Mouse (Mus musculus) forebrain, postnatal 0 days (tissue): ENCODE measurements around the gene Hsd17b2. TPM values are rescaled to one million over a fixed set of nuclear protein-coding genes. Genes with fewer than 3 reads are reported as not detected.
A peak's percentile ranks its signal among the peaks of the same experiment; 100 is the strongest.

Source experiments
- ATAC-seq: fragments of 200-750 bp; cut with Nextera tagmentation; 2 replicates; pipeline ENCODE4 v1.8.0; 2017; ENCODE audit warnings: mild to moderate bottlenecking, moderate library complexity
- DNase-seq: peaks from one replicate; pipeline ENCODE4 v3.0.0-alpha.2; 2015
- H3K27ac ChIP-seq: fragments of 300-500 bp; sonication (generic); 2 replicates; pipeline ENCODE4 v1.5.1; 2014; ENCODE audit warnings: low read depth, mild to moderate bottlenecking, antibody characterized with exemption, low read length, moderate library complexity, mixed read lengths
- H3K27me3 ChIP-seq: fragments of 300-500 bp; sonication (generic); 2 replicates; pipeline ENCODE4 v1.6.1; 2014; ENCODE audit warnings: mild to moderate bottlenecking, low read length, mixed read lengths; ENCODE audit not compliant: insufficient read depth
- H3K36me3 ChIP-seq: fragments of 300-500 bp; sonication (generic); 2 replicates; pipeline ENCODE4 v1.6.1; 2014; ENCODE audit warnings: mild to moderate bottlenecking, moderate library complexity; ENCODE audit not compliant: insufficient read depth
- H3K4me1 ChIP-seq: fragments of 300-500 bp; sonication (generic); 2 replicates; pipeline ENCODE4 v1.6.1; 2014; ENCODE audit warnings: antibody characterized with exemption; ENCODE audit not compliant: insufficient read depth
- H3K4me2 ChIP-seq: fragments of 300-500 bp; sonication (generic); 2 replicates; pipeline ENCODE4 v1.6.1; 2014; ENCODE audit warnings: low read depth, mild to moderate bottlenecking, moderate library complexity
- H3K4me3 ChIP-seq: fragments of 300-500 bp; sonication (generic); 2 replicates; pipeline ENCODE4 v1.5.1; 2014; ENCODE audit warnings: low read depth, low read length, mixed read lengths
- H3K9ac ChIP-seq: fragments of 300-500 bp; sonication (generic); 2 replicates; pipeline ENCODE4 v1.6.1; 2014; ENCODE audit warnings: mild to moderate bottlenecking
- H3K9me3 ChIP-seq: fragments of 300-500 bp; sonication (generic); 2 replicates; pipeline ENCODE4 v1.6.1; 2016; ENCODE audit warnings: low read length
- CTCF ChIP-seq: sonication (generic); IDR thresholded peaks from 2 replicates; pipeline ENCODE4 v1.5.1; 2016; ENCODE audit warnings: antibody characterized with exemption, control low read depth, low read depth
- WGBS: fragments of 180-500 bp; shearing (Covaris S2); extraction: QIAGEN DNeasy Blood & Tissue Kit; methylation state at CpG from one replicate; pipeline ENCODE4 v1.1.7; 2014; 5-methylcytosine and 5-hydroxymethylcytosine counted together
- polyA plus RNA-seq: library from polyadenylated mRNA; unstranded; fragments of >200 nt; fragmentation: Nextera tagmentation; extraction: Ambion mirVana; gene quantifications from 2 replicates; pipeline ENCODE4 v1.2.1, GENCODE M21; 2015
- total RNA-seq: library from RNA; depleted of rRNA; stranded (reverse); fragments of >200 nt; gene quantifications from 2 replicates; pipeline ENCODE4 v1.2.3, GENCODE M21; 2014; rRNA removed

Gene Hsd17b2
- total RNA-seq (not detected in 2 replicates), polyA plus RNA-seq (0.14 TPM in 1 of 2 replicates, not detected in the other)

DNA sequence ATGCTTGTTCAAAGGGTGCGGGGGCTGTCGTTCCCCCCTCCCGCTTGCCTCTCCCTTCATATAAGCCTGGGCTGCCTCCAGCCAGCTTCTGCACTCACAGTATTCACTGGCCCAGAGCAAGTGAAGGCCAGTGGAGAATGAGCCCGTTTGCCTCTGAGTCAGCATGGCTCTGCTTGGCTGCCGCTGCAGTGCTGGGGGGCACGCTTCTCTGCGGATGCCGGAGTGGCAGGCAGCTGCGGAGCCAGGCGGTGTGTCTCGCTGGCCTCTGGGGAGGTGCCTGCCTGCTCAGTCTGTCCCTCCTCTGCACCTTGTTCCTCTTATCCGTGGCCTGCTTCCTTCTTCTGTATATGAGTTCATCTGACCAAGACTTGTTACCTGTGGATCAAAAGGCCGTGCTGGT lies at the start of gene Hsd17b2:
Hsd17b2 (plus strand) TSS at position 46 of the 400 bp plus-strand sequence.
- no peaks in the 10 kb centered on the region for H3K9me3 ChIP-seq
- ATAC-seq (no peak), DNase-seq (no peak)
- 44% methylated on average over 13 of the region's 13 CpGs for WGBS
- no peaks in the 10 kb centered on the region for H3K4me1 ChIP-seq
- 0 out of 2 replicates have a peak, but pooled peaks cover 3% of the 10 kb centered on the region for H3K27me3 ChIP-seq
- H3K4me2 ChIP-seq: no peak within 1 kb of the TSS
- no peak within 1 kb of the TSS for H3K4me3 ChIP-seq
- H3K9ac ChIP-seq: no peak within 1 kb of the TSS
- H3K36me3 ChIP-seq: no peaks in the 10 kb centered on the region
- no peak for TF ChIP-seq CTCF
- H3K27ac ChIP-seq: no peak within 1 kb of the TSS

DNA sequence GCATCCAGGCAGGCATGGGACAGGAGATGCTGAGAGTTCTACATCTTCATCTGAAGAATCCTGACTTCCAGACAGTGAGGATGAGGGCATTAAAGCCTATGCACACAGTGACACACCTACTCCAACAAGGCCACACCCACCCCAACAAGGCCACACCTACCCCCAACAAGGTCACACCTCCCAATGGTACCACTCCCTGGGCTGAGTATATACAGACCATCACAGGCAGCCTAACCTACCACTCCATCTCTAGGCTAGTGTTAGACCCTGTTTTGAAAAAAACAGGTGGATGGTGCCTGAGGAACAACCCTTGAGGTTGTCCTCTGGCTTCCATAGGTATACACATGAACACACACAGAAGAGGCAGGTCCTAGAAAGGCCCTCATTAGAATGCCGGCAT lies 49.4 kb upstream of the Hsd17b2 start:
- no peak overlapping the region for H3K4me2 ChIP-seq
- DNase-seq: no peak
- H3K27me3 ChIP-seq: no peaks in the 10 kb centered on the region
- no peak overlapping the region for H3K9ac ChIP-seq
- 96% methylated on average over 1 of the region's 1 CpGs for WGBS
- H3K9me3 ChIP-seq: no peaks in the 10 kb centered on the region
- H3K27ac ChIP-seq: no peak overlapping the region
- no peak overlapping the region for H3K4me3 ChIP-seq
- H3K36me3 ChIP-seq: no peaks in the 10 kb centered on the region
- no peak for TF ChIP-seq CTCF
- no peak for ATAC-seq
- no peaks in the 10 kb centered on the region for H3K4me1 ChIP-seq

DNA sequence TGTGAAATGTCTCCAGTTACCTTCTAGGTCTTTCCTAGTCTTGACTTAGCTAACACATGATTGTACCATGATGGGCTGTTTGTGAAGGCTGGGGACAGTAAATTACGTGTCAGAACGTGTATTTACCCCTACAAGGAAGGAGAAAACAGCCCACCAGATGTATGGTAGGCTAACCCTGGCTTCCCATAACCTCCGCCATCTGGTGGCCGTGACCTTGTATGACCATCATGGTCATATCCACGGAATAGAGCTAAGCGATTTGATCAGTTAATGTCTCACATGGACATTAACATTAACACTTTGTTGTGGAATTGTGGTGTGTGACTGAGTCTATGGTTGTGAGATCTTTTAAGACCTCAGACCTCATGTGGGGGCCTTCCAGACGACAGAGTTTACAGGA lies 42.7 kb upstream of the Hsd17b2 start:
- 79% methylated on average over 7 of the region's 7 CpGs for WGBS

DNA sequence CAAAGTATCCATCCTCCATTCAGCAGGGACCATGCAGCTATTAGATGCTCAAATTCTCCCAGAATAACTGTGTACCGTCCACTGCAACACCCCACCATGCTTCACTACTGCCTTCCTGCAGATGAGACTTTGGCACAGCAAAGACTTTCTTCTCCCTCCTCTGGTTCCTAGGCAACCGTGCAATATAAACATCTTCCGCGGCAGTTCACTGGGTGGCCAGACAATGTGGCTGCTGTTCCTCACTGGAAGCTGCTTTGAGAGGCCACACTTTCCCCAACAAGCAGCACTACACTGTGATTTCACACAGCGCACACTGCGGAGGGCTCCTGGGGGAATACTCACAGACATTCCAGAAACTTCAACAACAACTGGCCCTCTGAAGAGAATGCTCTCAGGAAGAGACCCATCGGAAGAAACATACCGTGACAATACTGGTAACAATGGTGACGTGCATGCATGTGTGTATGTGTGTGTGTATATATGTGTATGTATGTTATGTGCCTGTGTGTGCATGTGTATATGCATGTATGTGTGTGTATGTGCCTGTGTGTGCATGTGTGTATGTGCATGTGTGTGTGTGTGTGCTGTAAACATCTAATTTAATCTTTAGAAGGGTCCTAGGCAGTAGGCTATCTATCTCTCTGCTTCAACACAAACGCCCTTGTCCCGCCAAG lies 41.2 kb upstream of the Hsd17b2 start:
- TF ChIP-seq CTCF: peak; percentile 21; the same call in 1 of the 2 replicates
- peak; percentile 58 for DNase-seq
- Histone ChIP-seq H3K9me3 (no peaks in the 10 kb centered on the region), H3K4me2 (no peak overlapping the region), H3K36me3 (no peaks in the 10 kb centered on the region), H3K4me1 (no peaks in the 10 kb centered on the region), H3K9ac (no peak overlapping the region), H3K4me3 (no peak overlapping the region), H3K27me3 (no peaks in the 10 kb centered on the region), H3K27ac (no peak overlapping the region)
- ATAC-seq: peak; percentile 88
- WGBS: 31% methylated on average over 11 of the region's 11 CpGs

More for the DNA sequence above, 42.7 kb upstream of the Hsd17b2 start:
- Histone ChIP-seq H3K27me3 (no peaks in the 10 kb centered on the region), H3K9me3 (no peaks in the 10 kb centered on the region), H3K4me2 (no peak overlapping the region), H3K4me1 (no peaks in the 10 kb centered on the region), H3K9ac (no peak overlapping the region), H3K36me3 (no peaks in the 10 kb centered on the region), H3K4me3 (no peak overlapping the region), H3K27ac (no peak overlapping the region)
- no peak for DNase-seq
- peak; percentile 22; the same call in 1 of the 2 replicates for TF ChIP-seq CTCF
- no peak for ATAC-seq

DNA sequence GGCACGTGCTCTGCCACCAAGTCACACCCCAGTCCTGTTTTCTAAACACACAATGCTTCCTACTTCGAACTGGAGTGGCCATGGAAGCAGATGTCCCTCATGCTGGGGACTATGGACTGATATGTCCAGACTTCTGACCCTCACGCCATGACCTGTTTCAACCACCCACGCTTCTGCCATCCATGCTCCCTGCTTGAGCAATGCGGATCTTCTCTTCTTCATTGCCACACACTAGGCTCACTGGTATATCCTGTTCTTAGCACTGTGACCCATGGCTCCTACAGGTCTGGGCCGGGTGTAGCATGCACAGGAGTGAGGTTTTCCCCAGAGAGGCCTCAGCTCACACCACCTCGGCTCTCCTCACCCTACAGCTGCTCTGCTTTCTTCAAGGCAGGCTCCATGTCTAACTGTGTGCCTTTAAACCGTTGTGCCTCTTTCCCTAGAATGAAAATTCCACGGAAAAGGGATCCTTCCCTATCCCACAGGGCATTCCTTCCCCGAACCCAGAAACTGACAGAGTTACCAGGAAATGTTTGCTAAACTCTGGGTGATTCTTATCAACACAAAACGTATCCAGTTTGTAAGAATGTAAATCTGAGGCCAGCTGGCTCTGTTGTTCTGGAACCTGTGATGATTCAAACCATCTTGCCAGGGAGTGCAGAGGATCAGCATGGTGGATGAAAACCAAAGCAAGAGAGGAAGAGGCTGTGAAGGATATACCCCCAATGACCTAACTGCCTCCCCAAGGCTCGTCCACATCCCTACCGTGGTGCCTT lies 34.2 kb upstream of the Hsd17b2 start:
- H3K4me2 ChIP-seq: no peak overlapping the region
- no peak for TF ChIP-seq CTCF
- no peaks in the 10 kb centered on the region for H3K4me1 ChIP-seq
- H3K27ac ChIP-seq: no peak overlapping the region
- DNase-seq (no peak), ATAC-seq (no peak)
- H3K27me3 ChIP-seq: no peaks in the 10 kb centered on the region
- whole genome bisulfite sequencing: 84% methylated on average over 13 of the region's 13 CpGs
- H3K36me3 ChIP-seq: no peaks in the 10 kb centered on the region
- H3K9ac ChIP-seq: no peak overlapping the region
- H3K9me3 ChIP-seq: no peaks in the 10 kb centered on the region
- no peak overlapping the region for H3K4me3 ChIP-seq

DNA sequence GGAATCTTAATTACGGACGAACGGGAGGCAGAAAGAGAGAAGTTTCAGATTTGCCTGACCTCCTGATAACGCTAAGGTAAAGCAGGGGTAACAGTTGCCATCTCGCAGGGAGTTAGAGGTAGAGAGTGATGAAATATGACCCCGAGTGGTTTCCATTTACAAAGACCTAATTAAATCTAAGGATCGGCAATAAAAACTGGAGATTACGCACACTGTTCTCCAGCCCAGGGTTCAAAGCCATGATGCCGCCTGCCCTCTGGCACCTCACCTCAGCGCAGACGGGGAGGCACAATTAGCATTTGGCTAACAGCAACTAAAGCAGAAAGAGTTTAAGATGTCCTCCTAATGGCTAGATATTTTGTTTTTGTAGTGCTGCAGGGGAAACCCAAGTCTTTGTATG lies 31.2 kb upstream of the Hsd17b2 start:
- Histone ChIP-seq H3K27me3 (no peaks in the 10 kb centered on the region), H3K9ac (no peak overlapping the region), H3K9me3 (no peaks in the 10 kb centered on the region), H3K4me3 (no peak overlapping the region), H3K4me2 (no peak overlapping the region), H3K27ac (no peak overlapping the region), H3K36me3 (no peaks in the 10 kb centered on the region), H3K4me1 (no peaks in the 10 kb centered on the region)
- no peak for DNase-seq
- 21% methylated on average over 11 of the region's 11 CpGs for WGBS
- no peak for ATAC-seq
- TF ChIP-seq CTCF: no peak

DNA sequence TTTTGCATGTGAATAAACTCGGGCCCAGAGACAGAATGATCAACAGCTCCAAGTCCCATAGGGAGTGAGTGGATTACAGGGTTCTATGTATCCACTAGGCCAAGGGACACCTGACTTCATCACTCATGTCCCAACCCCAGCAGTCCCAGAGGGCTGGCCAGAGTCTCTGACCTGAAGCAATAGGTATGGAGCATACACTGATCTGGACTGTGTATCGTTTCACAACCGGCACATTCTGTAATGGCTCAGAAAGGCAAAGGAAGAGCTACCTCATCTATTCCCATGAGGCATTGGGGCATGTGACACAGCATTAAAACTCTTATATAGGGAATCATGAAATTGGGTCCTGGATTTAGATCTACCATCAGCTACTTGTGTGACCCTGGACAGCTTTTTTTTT lies 29.1 kb upstream of the Hsd17b2 start:
- Histone ChIP-seq H3K36me3 (no peaks in the 10 kb centered on the region), H3K4me2 (no peak overlapping the region), H3K9ac (no peak overlapping the region), H3K9me3 (no peaks in the 10 kb centered on the region), H3K27me3 (no peaks in the 10 kb centered on the region), H3K27ac (no peak overlapping the region), H3K4me3 (no peak overlapping the region), H3K4me1 (no peaks in the 10 kb centered on the region)
- no peak for DNase-seq
- TF ChIP-seq CTCF: no peak
- ATAC-seq: no peak
- 80% methylated on average over 3 of the region's 3 CpGs for WGBS
